Mouse (Mus musculus): ENCODE data around the gene Twf2. TPM values are rescaled to one million over a fixed set of nuclear protein-coding genes. Genes with fewer than 3 reads are reported as not detected.

Twf2 gene
- total RNA-seq, 2 experiments from 2014 or later = 55.1 to 59.6 TPM

GRCm38 (mm10) chr9:106175552-106176200 is 27.2 kb upstream of the Twf2 start:
- no peak for DNase-seq (ENCODE audit: low spot score in 2 of 2)
- intact Hi-C loops (cut with DNase I) = no loop called here

GRCm38 (mm10) chr9:106176769-106177168 is 26.1 kb upstream of the Twf2 start:
- DNase-seq (ENCODE audit: low spot score in 2 of 2) = no peak
- intact Hi-C loops (cut with DNase I) = no loop called here

GRCm38 (mm10) chr9:106177799-106178198 is 25.1 kb upstream of the Twf2 start:
- DNase-seq (ENCODE audit: low spot score in 2 of 2) = no peak
- intact Hi-C loops (cut with DNase I) = no loop called here

- DNase-seq (ENCODE audit: low spot score in 2 of 2) = no peak
- intact Hi-C loops (cut with DNase I) = no loop called here
These were observed 23.5 kb upstream of the Twf2 start for GRCm38 (mm10) chr9:106179454-106179853.

GRCm38 (mm10) chr9:106179964-106180363 is 22.9 kb upstream of the Twf2 start:
- no peak for DNase-seq (ENCODE audit: low spot score in 2 of 2)
- intact Hi-C loops (cut with DNase I) = no loop called here

GRCm38 (mm10) chr9:106182146-106182545 is 20.8 kb upstream of the Twf2 start:
- intact Hi-C loops (cut with DNase I) = no loop called here
- DNase-seq (ENCODE audit: low spot score in 2 of 2) = no peak

- intact Hi-C loops (cut with DNase I) = no loop called here
- no peak for DNase-seq (ENCODE audit: low spot score in 2 of 2)
These were observed 18.9 kb upstream of the Twf2 start for GRCm38 (mm10) chr9:106183996-106184395.

- no peak for DNase-seq (ENCODE audit: low spot score in 2 of 2)
- intact Hi-C loops (cut with DNase I) = no loop called here
These were observed 11.6 kb upstream of the Twf2 start for GRCm38 (mm10) chr9:106191355-106191754.

GRCm38 (mm10) chr9:106192024-106192423 is 10.9 kb upstream of the Twf2 start:
- DNase-seq (ENCODE audit: low spot score in 2 of 2) = no peak
- intact Hi-C loops (cut with DNase I) = no loop called here

GRCm38 (mm10) chr9:106192998-106193397 is 9.9 kb upstream of the Twf2 start:
- DNase-seq (ENCODE audit: low spot score in 2 of 2) = peak; percentile 47 to 82

GRCm38 (mm10) chr9:106193930-106194807 is 8.7 kb upstream of the Twf2 start:
- DNase-seq (ENCODE audit: low spot score in 2 of 2) = peak; percentile 33 to 76
- intact Hi-C loops (cut with DNase I) = no loop called here

More at GRCm38 (mm10) chr9:106192998-106193397, 9.9 kb upstream of the Twf2 start:
- intact Hi-C loops (cut with DNase I) = no loop called here

- peak; percentile 56 to 64 for DNase-seq (ENCODE audit: low spot score in 2 of 2)
- intact Hi-C loops (cut with DNase I) = no loop called here
These were observed 7.2 kb upstream of the Twf2 start for GRCm38 (mm10) chr9:106195693-106196092.

GRCm38 (mm10) chr9:106197081-106197713 is 5.7 kb upstream of the Twf2 start:
- DNase-seq (ENCODE audit: low spot score in 2 of 2) = no peak
- intact Hi-C loops (cut with DNase I) = no loop called here

GRCm38 (mm10) chr9:106197732-106198131 is 5.2 kb upstream of the Twf2 start:
- intact Hi-C loops (cut with DNase I) = no loop called here
- no peak for DNase-seq (ENCODE audit: low spot score in 2 of 2)

GRCm38 (mm10) chr9:106198962-106199458 is 3.9 kb upstream of the Twf2 start:
- intact Hi-C loops (cut with DNase I) = no loop called here
- DNase-seq (ENCODE audit: low spot score in 2 of 2) = peak in 1 of 2 experiments; percentile 48

GRCm38 (mm10) chr9:106199535-106200272 is 3.2 kb upstream of the Twf2 start, which contains the start of gene Ppm1m:
Gene Ppm1m (minus strand): TSS chr9:106199746.
- intact Hi-C loops (cut with DNase I) = no loop called here
- DNase-seq (ENCODE audit: low spot score in 2 of 2) = no peak

GRCm38 (mm10) chr9:106201895-106202294 is 1.0 kb upstream of the Twf2 start:
- no peak for DNase-seq (ENCODE audit: low spot score in 2 of 2)
- intact Hi-C loops (cut with DNase I) = loop anchor here (2.0 kb wide), 1 partner anchor 31 kb away; the partner anchor contains the start of gene Wdr82

GRCm38 (mm10) chr9:106203990-106204851 is 1.3 kb downstream of the Twf2 start:
- intact Hi-C loops (cut with DNase I) = loop anchor here (2.0 kb wide), 1 partner anchor 33 kb away; the partner anchor contains the start of gene Wdr82
- no peak for DNase-seq (ENCODE audit: low spot score in 2 of 2)

Measured in left cerebral cortex, postnatal 25 days (tissue).